Mouse (Mus musculus) forelimb bud, embryonic 11.5 days (tissue): ENCODE data around the gene Zmiz1.

Source experiments
- DNase-seq: peaks from one replicate; pipeline ENCODE4 v3.0.0-alpha.2; 2012; ENCODE audit warnings: low read depth, low spot score

Gene Zmiz1

GRCm38 (mm10) chr14:25611159-25611697 lies 152.2 kb downstream of the Zmiz1 start:
- no peak for DNase-seq

DNA sequence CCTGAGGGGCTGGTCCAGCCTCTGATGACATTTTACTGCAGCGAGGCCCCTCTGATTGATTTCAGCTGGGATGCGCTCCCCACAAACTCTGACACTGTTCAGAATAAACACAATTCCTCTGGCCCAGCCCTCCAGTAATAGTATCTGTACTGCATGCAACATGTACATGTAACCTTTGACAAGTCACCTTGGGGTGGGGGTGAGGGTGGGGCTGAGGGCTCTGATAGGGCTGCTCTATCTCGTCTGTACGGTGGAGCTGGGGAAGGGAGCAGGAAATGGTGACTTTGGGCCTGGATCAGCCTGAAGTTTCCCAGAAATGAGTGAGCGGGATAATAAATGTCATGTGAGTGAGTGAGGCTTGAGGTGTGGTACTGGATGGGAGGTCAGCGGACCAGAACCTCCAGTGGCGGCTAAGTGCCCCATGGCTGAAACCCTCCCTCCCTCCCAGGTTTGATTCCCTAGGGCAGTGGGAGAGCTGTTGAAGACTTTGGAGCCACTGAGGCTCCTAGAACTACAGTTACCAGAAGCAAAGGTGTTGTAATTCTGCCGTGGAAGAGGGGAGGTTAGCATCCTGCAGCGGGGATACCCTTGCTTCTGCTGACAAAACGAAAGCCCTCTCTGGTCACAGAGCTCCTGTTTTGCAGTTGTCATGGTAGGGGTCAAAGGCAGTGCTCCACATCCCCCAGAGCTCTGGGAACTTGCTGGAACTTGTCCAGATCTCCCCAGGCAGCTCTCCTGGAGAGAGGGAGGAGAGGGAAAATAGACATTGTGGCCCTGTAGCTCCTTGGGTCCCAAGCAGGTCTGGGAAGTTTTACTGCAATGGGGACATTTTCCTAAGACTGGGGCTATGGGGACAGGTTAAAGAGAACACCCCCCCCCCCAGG lies 153.1 kb downstream of the Zmiz1 start:
- DNase-seq = no peak

DNA sequence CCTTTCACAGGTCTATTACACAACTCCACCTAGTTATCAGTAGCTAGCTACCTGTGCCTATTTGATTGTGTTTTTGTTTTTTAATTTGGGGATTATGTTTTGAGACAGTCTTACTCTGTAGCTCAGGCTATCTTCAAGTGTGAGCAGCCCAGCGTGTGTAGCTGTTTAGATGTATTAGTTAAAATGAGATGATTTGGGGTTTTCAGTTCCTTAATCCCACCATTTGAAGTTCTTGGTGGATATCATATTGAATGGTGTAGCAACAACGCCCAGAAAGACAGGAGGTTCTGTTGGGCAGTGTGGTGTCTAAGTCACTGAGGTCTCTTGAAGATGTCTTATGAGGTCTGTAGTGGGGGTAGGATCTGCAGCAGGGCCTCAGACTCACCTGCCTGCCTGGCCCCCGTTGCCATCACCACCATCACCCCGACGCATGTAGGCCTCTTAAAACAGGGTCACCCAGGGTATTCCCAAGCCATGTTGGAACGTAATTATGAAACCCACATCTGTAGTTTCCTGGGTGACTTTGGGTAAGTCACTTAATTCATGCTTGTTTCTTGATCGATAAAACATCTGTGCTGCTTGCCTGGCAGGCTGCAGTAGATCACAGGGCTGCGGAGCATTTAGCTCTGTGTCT lies 155.1 kb downstream of the Zmiz1 start:
- DNase-seq = no peak

- no peak for DNase-seq
Measured at GRCm38 (mm10) chr14:25614684-25615083, 155.7 kb downstream of the Zmiz1 start.

GRCm38 (mm10) chr14:25615602-25616001 lies 156.6 kb downstream of the Zmiz1 start:
- no peak for DNase-seq

DNA sequence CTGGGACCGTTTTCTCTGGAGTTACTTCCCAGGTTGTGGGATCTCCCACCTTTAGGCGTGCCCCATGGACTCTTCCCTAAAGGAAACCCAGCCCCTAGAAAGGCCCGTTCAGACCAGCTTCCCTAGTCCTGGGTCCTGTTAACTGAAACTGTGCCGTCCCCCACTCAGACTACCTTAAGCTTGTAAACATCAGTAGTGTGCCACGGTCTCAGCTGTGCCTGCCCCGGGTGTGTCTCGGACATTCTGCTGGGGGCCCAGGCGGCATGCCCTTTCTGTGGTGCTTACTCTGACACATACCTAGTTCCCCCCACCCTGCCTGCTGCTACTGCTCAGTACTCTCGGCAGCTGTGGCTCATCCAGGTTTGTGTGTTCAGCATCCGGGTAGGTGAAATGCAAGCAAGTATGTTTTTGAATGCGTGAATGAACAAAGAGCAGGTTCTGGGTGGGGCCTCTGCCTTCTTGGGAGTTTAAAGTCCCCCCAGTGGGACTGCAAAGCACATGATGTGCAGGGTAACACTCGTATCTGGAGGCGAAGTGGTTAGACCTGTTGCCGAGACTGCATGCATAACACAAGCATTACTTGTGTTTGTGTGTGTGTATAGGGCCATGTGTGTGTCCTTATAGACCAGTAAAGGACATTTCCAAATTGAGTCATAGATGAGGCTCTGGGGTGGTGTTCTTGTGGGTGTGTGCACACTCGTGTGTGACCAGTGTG lies 157.2 kb downstream of the Zmiz1 start:
- DNase-seq = no peak

- DNase-seq = no peak
Measured at GRCm38 (mm10) chr14:25617264-25617663, 158.3 kb downstream of the Zmiz1 start.

GRCm38 (mm10) chr14:25619066-25619762 lies 160.2 kb downstream of the Zmiz1 start:
- DNase-seq = no peak

GRCm38 (mm10) chr14:25620766-25621165 lies 161.8 kb downstream of the Zmiz1 start:
- no peak for DNase-seq

DNA sequence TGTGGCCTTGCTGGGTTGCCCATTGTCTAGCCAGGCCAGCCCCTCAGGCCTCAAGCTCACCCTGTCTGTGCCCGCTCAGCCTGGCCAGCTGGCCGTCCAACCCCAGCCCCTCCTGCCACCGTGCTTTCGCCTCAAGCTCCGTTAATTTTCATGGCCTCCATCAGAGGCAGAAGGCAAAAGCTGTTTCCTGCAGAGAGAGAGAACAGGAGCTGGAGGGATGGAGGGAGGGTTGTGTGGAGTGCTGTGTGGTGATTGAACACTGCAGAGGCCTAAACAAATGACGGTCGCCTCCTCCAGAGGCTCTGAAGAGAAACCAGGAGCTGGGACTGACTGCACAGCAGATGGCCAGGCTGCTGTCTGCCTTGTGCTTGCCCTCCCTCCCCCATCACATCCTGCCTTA lies 164.7 kb downstream of the Zmiz1 start:
- DNase-seq = no peak

DNA sequence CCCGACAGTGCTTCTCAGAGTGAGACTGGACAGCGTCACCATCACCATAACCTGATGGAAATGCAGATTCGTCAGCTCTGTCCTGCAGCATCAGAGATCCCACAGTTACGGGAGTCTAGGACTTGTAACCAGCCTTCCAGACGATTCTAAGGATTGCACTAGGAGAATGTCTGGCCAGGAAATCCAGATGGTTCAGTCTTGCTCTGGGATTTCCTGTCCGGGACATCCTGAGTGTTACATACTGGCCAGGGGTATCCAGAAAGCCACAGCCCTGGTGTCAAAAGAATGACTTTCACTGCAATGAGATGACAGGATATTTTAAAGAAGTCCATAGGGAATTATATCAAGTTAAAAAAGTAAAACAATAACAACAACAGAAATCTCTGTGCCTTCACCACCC lies 165.7 kb downstream of the Zmiz1 start:
- no peak for DNase-seq

DNA sequence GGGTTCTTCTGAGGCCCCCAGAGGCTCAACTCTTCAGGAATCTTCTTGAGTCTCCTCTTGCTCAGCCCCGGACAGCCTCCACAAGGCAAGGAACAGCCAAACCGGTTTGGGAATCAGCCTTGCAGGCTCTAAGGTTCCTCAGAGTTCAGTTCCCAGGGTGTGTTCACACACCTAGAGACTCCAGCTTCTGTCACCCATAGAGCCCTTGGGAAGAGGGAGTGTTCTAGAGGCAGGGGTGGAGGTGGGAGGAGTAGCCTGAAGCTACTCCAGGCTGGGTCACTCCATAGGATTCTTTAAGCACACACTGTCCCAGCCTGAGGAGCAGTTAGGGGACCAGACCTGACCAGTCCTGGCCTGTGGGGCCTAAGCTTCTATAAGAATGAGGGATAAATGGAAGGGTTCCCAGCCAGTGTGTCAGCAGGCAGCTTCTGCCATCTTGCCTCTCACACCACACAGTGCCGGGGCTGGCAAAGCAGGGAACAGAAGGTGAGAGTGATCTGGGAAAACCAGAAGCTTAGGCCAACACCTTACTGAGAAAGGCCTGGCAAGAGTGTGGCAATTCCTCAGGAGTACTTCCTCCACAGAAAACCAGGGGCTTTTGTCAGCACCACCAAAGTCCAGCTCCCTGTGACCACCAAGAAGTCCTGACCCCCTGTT lies 168.7 kb downstream of the Zmiz1 start:
- no peak for DNase-seq

DNA sequence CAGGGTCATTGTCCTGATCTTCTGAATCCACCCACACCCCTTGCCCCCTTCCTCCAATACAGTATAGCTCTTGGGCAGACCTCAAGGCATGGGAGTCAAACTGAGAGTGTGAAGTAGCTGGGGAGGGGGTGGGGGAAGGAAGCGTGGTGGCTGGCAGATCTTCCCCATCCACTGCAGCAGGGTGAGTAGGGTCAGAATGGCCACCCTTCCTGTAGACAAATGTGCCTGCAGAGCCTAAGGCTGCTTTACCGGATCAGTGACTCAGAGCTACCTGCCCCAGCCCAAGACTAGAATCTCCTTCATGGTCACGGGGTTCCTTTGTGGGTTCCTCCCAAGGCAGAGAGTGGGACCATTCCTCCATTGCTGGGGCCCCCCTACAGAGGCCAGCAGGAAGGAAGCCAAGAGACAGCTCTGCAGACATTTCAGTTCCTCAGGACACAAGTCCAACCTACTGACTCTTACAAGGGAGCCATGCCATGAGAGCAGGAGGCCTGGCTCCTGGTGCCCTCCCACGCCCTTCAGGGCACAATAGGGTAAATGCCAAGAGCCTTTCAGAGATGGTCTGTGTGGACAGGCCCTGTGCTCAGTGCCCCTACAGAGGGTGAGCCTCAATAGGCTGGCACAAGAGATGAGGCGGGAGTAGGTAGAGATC lies 169.6 kb downstream of the Zmiz1 start:
- DNase-seq = no peak

DNA sequence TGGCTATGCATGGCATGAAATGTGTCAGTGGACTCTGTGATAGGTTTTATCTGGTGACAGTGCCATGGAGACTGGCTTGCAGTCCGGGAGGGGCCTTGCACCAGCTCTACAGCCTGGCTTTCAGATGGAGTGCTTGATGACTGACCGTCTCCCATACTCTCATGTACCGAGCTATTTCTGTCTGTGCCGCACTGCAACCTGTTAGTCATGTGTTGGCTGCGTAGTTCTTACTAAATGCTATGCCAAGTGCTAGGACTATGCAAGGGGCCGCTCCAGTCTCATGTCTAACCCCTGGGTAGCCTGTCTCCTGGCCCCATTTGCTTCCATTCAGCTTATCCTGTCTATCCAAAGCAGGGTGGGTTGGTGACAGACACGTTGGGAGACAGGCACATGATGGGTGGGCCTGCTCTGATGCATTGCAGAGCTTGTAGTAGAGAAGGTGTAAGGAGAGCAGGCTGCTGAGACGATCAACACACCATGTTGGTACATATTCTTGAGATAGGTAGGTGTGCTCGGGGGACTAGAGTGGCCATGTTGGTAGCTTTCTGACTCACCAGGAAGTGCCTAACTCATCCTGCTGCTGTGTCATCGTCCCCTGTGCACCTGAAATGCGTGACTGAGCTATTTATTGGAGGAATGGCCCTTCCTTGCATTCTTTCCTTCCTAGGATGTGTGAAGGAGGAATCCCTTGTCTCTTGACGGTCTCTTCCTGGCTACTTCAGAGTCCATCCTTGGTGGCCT lies 171.1 kb downstream of the Zmiz1 start:
- DNase-seq = no peak

- DNase-seq = no peak
Measured at GRCm38 (mm10) chr14:25630647-25631409, 171.8 kb downstream of the Zmiz1 start.

DNA sequence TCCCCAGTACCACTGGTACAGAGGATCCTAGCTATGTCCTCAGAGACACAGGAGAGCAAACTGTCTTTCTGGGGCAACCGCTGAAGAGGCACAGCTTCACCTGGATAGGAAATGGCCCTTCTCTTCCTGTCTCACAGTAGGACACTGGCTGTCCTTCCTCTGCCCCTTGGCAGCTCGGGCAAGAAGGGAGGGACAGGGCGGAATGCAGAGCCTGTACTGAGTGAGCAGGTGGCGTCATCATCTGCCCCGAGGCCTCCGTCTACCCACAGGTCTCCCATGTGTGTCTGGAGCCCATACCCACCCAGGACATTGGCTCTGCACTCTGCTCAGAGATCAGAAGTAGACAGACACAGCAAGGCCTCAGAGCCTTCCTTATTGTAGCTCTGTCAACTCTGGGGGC lies 172.5 kb downstream of the Zmiz1 start:
- no peak for DNase-seq

GRCm38 (mm10) chr14:25633539-25634300 lies 174.7 kb downstream of the Zmiz1 start:
- no peak for DNase-seq

DNA sequence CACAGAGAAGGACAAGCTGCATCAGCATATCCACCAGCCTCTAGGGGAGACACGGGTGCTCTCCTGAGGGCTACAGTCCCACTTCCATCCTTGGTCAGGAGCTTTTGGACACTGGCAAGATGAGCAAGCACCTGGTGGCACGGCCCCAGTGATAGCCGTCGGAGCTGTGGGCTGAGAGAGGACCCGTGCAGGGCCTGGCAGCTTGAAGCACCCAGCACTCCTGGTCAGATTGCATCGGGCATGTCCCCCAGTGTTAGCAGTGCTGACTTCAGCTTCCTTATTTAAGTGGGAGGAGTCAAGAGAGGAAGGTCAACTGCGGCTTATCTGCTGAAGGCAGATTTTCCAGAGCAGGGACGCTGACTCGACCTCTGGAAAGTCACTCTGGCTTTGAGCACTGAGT lies 175.3 kb downstream of the Zmiz1 start:
- no peak for DNase-seq
